8 mouse cellular contexts compared by ENCODE assay signal in genomic region chr10:85651706-85652105, GRCm38 (mm10).
DNase-seq lines count a peak whose midpoint lies in the region; ATAC-seq and TF ChIP-seq lines count a peak whose summit lies in the region.

No protein-coding gene starts in this region.

- no peaks in the 10 kb centered on the region for H3K27me3 ChIP-seq in Patski
- H3K27me3 ChIP-seq in kidney, adult 2 months (replicated peaks; ENCODE audit: control insufficient read depth, insufficient read depth, low read length), result no peaks in the 10 kb centered on the region
- no peaks in the 10 kb centered on the region for H3K27me3 ChIP-seq in limb, embryonic 10.5 days (ENCODE audit: low read depth, poor library complexity, severe bottlenecking)
- no peaks in the 10 kb centered on the region for H3K27me3 ChIP-seq in midbrain, postnatal 0 days (ENCODE audit: insufficient read depth, low read length)

- POLR2A ChIA-PET in Patski (lab: Charles Lee), result interaction anchor here (0.7 to 1.2 kb wide), 2 partner anchors 195 to 430 kb away, joined by 3 read pairs; no protein-coding TSS in a partner anchor

- H3K4me2 ChIP-seq in midbrain, postnatal 0 days (ENCODE audit: low read depth, low read length, poor library complexity, severe bottlenecking), result no peak overlapping the region

- TF ChIP-seq POLR2A in kidney, adult 2 months (IDR thresholded peaks at IDR 0.05; ENCODE audit: low read depth, low read length), result no peak

- H3K36me3 ChIP-seq in kidney, adult 2 months (ENCODE audit: control insufficient read depth, insufficient read depth, low read length), result no peaks in the 10 kb centered on the region
- H3K36me3 ChIP-seq in limb, embryonic 10.5 days, result no peaks in the 10 kb centered on the region
- H3K36me3 ChIP-seq in midbrain, postnatal 0 days (ENCODE audit: insufficient read depth, low read length), result peaks cover 11% of the 10 kb centered on the region; the same call in 1 of the 2 replicates

- CTCF ChIA-PET in Patski (lab: Charles Lee), result interaction anchor here (0.9 to 2.0 kb wide), 9 partner anchors 11 to 468 kb away, joined by 3 to 8 read pairs (median 4); no protein-coding TSS in a partner anchor

- no peaks in the 10 kb centered on the region for H3K9me3 ChIP-seq in limb, embryonic 10.5 days (replicated peaks)
- no peaks in the 10 kb centered on the region for H3K9me3 ChIP-seq in midbrain, postnatal 0 days (ENCODE audit: low read length)

- ATAC-seq in Patski, result no peak
- peak; percentile 68 for ATAC-seq in common myeloid progenitor, adult 5-6 weeks (replicated peaks; ENCODE audit: low read depth, poor library complexity, severe bottlenecking)
- peak; percentile 84 for ATAC-seq in midbrain, postnatal 0 days (ENCODE audit: low FRiP score)

- no peak overlapping the region for H3K9ac ChIP-seq in midbrain, postnatal 0 days (replicated peaks; ENCODE audit: low read length, poor library complexity, severe bottlenecking)

- DNase-seq in 416B (ENCODE audit: low read depth) (peak; percentile 39), Patski (ENCODE audit: low read depth, low spot score) (peak; percentile 9)
- DNase-seq in gastrocnemius, postnatal 14 days, result peak; percentile 27
- peak; percentile 30 for DNase-seq in kidney, adult 2 months
- DNase-seq in limb, embryonic 10.5 days (ENCODE audit: low spot score), result peak; percentile 58
- DNase-seq in midbrain, postnatal 0 days (ENCODE audit: low spot score), result peak; percentile 91
- peak; percentile 21 for DNase-seq in testis, postnatal 14 days (ENCODE audit: low spot score)

- no peak overlapping the region for H3K4me3 ChIP-seq in kidney, adult 2 months (ENCODE audit: insufficient read depth, low read depth, low read length)
- no peak overlapping the region for H3K4me3 ChIP-seq in limb, embryonic 10.5 days
- no peak overlapping the region for H3K4me3 ChIP-seq in midbrain, postnatal 0 days (ENCODE audit: low read depth, low read length)

- no peak overlapping the region for H3K27ac ChIP-seq in kidney, adult 2 months (ENCODE audit: insufficient read depth, low read depth, low read length)
- H3K27ac ChIP-seq in limb, embryonic 10.5 days, result peak overlapping the region; percentile 61
- H3K27ac ChIP-seq in midbrain, postnatal 0 days (ENCODE audit: low read depth, low read length), result no peak overlapping the region

- intact Hi-C loops in gastrocnemius, postnatal 14 days (cut with DNase I; ENCODE audit: low total_unique reads), result loop anchor here (5.0 kb wide), 1 partner anchor 429 kb away; no protein-coding TSS in a partner anchor

- peak; percentile 82 for TF ChIP-seq CTCF in Patski (IDR thresholded peaks at IDR 0.05)
- peak; percentile 77 for TF ChIP-seq CTCF in kidney, adult 2 months (conservative IDR thresholded peaks at IDR 0.05; ENCODE audit: insufficient read depth, insufficient read length, low read depth, low read length)
- TF ChIP-seq CTCF in midbrain, postnatal 0 days (IDR thresholded peaks at IDR 0.05), result peak; percentile 92

- no peaks in the 10 kb centered on the region for H3K4me1 ChIP-seq in kidney, adult 2 months (ENCODE audit: control insufficient read depth, insufficient read depth, low read length)
- peaks cover 3% of the 10 kb centered on the region; the same call in 1 of the 2 replicates for H3K4me1 ChIP-seq in limb, embryonic 10.5 days
- H3K4me1 ChIP-seq in midbrain, postnatal 0 days (ENCODE audit: insufficient read depth, low read length), result no peaks in the 10 kb centered on the region

- WGBS in kidney, adult 2 months, result 28% methylated on average over 7 of the region's 7 CpGs
- 35% methylated on average over 7 of the region's 7 CpGs for WGBS in limb, embryonic 10.5 days
- WGBS in midbrain, postnatal 0 days, result 31% methylated on average over 7 of the region's 7 CpGs

- in situ Hi-C loops in Patski (cut with MboI; ENCODE audit: low pct_unique_long_range_greater_than_20kb), result loop anchor here (5.0 kb wide), 1 partner anchor 429 kb away; no protein-coding TSS in a partner anchor

Comparison
In these comparisons a context has a peak if more than half of its experiments do, and no peak if none do; other contexts are left out.
1. DNase-seq: peak in every context shown above with its lines; median percentile 91 in midbrain, postnatal 0 days; 58 in limb, embryonic 10.5 days; 39 in 416B; 30 in kidney, adult 2 months; 27 in gastrocnemius, postnatal 14 days; 21 in testis, postnatal 14 days; 9 in Patski.